Mouse (Mus musculus) neural tube, embryonic 13.5 days (tissue): ENCODE results near the gene Zfp335. TPM values are rescaled to one million over a fixed set of nuclear protein-coding genes. Genes with fewer than 3 reads are reported as not detected.
A peak's percentile ranks its signal among the peaks of the same experiment; 100 is the strongest.
"Not testable (repeated sequence)": the region's sequence is repeated elsewhere in the genome, so short reads cannot be mapped to it uniquely, and the experiment has no call there.

Experiments used
- ATAC-seq: fragments of 200-750 bp; cut with Nextera tagmentation; 2 replicates; pipeline ENCODE4 v1.8.0; 2017; ENCODE audit warnings: low read depth, mild to moderate bottlenecking, moderate TSS enrichment, moderate library complexity
- H3K27ac ChIP-seq: fragments of 300-500 bp; sonication (generic); replicated peaks from 2 replicates; pipeline ENCODE4 v1.5.1; 2015; ENCODE audit warnings: moderate library complexity, mild to moderate bottlenecking, inconsistent platforms
- H3K27me3 ChIP-seq: fragments of 300-500 bp; sonication (generic); 2 replicates; pipeline ENCODE4 v1.6.1; 2015; ENCODE audit warnings: mild to moderate bottlenecking, inconsistent platforms
- H3K36me3 ChIP-seq: fragments of 300-500 bp; sonication (generic); 2 replicates; pipeline ENCODE4 v1.6.1; 2015; ENCODE audit warnings: mild to moderate bottlenecking, inconsistent platforms
- H3K4me1 ChIP-seq: fragments of 300-500 bp; sonication (generic); replicated peaks from 2 replicates; pipeline ENCODE4 v1.6.1; 2015; ENCODE audit warnings: inconsistent platforms
- H3K4me2 ChIP-seq: fragments of 300-500 bp; sonication (generic); 2 replicates; pipeline ENCODE4 v1.6.1; 2015; ENCODE audit warnings: inconsistent platforms, mild to moderate bottlenecking, moderate library complexity
- H3K4me3 ChIP-seq: fragments of 300-500 bp; sonication (generic); 2 replicates; pipeline ENCODE4 v1.5.1; 2015; ENCODE audit warnings: mild to moderate bottlenecking, inconsistent platforms
- H3K9ac ChIP-seq: fragments of 300-500 bp; sonication (generic); 2 replicates; pipeline ENCODE4 v1.6.1; 2015; ENCODE audit warnings: moderate library complexity, mild to moderate bottlenecking, inconsistent platforms
- H3K9me3 ChIP-seq: fragments of 300-500 bp; sonication (generic); 2 replicates; pipeline ENCODE4 v1.6.1; 2016; ENCODE audit warnings: inconsistent platforms
- WGBS: fragments of 180-500 bp; shearing (Covaris S2); methylation state at CpG from one replicate; pipeline ENCODE4 v1.1.7; 2015; 5-methylcytosine and 5-hydroxymethylcytosine counted together
- polyA plus RNA-seq: library from polyadenylated mRNA; unstranded; fragments of >200 nt; fragmentation: Nextera tagmentation; extraction: Ambion mirVana; gene quantifications from 2 replicates; pipeline ENCODE4 v1.2.1, GENCODE M21; 2015

The Zfp335 gene
- polyA plus RNA-seq, 1 experiment from 2014 or later = 13.3 TPM

- Histone ChIP-seq H3K4me3 (no peak overlapping the region), H3K27me3 (peaks cover 51% of the 10 kb centered on the region), H3K9ac (no peak overlapping the region), H3K9me3 (no peaks in the 10 kb centered on the region), H3K36me3 (no peaks in the 10 kb centered on the region), H3K4me2 (no peak overlapping the region), H3K4me1 (peaks cover 37% of the 10 kb centered on the region), H3K27ac (no peak overlapping the region)
- 51% methylated on average over 2 of the region's 2 CpGs for WGBS
- no peak for ATAC-seq
Measured at GRCm38 (mm10) chr2:164859155-164859554, 52.4 kb downstream of the Zfp335 start.

GRCm38 (mm10) chr2:164857842-164858553 lies 53.6 kb downstream of the Zfp335 start:
- Histone ChIP-seq H3K4me3 (peak overlapping the region; percentile 45), H3K36me3 (no peaks in the 10 kb centered on the region), H3K27ac (peak overlapping the region; percentile 49; the same call in 1 of the 2 replicates), H3K4me2 (peak overlapping the region; percentile 85), H3K4me1 (peaks cover 37% of the 10 kb centered on the region), H3K9ac (peak overlapping the region; percentile 64), H3K9me3 (no peaks in the 10 kb centered on the region), H3K27me3 (peaks cover 51% of the 10 kb centered on the region)
- WGBS = 3% methylated on average over 19 of the region's 19 CpGs
- peak; percentile 32 for ATAC-seq

DNA sequence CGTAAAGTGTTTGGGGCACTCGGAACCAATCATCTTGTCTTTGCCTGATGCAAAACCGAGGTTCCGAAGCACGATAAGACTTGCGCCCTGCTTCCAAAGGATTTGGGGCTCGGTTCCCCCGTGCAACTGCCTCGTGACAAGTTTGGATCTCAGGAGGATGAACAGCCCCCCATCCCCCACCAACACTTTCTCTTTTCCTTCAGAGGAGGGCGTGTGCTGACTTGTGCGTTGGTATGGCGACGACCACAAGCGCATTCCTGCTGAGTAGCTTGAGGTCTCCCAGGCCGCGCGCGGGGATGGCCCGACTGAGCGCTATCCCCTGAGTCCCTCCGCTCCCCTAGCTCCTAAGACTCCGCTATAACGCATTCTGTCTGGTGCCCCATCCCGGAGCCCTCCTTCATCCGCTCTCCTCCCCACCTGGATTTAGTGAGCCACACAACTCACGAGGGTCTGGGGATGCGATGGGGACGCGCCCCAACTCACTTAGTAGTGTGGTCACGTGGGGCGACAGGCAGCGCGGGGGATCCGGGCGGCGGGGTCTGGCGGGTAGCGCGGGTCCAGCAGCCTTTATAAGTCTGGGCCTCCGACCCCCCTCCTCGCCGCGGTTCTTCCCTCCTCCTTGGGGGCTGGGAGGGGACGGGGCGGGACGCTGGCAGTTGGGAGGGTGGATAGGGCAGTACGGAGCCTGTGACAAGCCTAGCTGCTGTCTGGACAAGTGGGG lies 54.3 kb downstream of the Zfp335 start, which contains the start of gene Pltp:
Pltp (minus strand) TSS at position 611 of the 721 bp plus-strand sequence.
- Histone ChIP-seq H3K27ac (peak within 1 kb of the TSS; percentile 53), H3K4me1 (peaks cover 35% of the 10 kb centered on the region), H3K9ac (peak within 1 kb of the TSS; percentile 64), H3K27me3 (peaks cover 51% of the 10 kb centered on the region), H3K36me3 (no peaks in the 10 kb centered on the region), H3K4me2 (peak within 1 kb of the TSS; percentile 85), H3K9me3 (no peaks in the 10 kb centered on the region), H3K4me3 (peak within 1 kb of the TSS; percentile 45)
- ATAC-seq = peak; percentile 82
- WGBS = under 1% methylated on average over 47 of the region's 47 CpGs

DNA sequence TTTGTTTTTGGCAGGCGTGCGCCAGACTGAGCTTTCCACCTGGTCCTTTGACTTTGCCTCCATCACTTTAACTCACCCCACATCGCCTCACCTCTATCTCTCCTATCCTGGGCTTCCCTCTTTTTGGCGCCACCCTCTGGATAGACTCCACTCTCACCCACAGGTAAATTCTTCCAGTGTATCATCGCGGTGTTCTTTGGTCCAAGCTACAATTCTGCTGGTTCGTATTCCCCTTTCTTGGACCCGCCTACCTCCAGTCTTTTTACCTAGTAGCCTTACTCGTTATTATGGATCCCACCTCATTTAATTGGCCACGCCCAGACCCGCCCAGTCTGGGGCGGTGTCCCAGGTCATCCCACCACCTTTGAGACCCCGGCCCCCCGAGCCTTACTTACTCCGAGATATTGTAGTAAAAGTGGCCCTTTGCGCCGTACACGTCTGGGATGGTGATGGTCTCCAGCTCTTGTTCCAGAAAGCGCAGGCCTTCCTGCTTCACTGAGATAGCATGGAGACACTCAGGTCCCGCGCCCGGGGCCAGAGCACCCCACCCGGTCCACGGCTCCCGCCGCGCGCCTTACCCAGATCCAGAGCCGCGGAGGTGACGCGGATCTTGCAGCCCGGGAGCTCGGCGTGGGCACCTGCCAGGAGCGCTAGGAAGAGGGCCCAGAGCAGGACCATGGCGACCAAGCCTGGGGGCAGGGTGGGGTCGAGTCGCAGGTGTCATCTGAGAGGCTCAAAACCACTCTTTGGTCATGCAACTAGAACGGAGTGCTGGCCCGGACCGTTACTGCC lies 55.1 kb downstream of the Zfp335 start:
- Histone ChIP-seq H3K27me3 (peaks cover 51% of the 10 kb centered on the region), H3K27ac (peak overlapping the region; percentile 53; the same call in 1 of the 2 replicates), H3K9ac (peak overlapping the region; percentile 64), H3K4me2 (peak overlapping the region; percentile 85), H3K36me3 (no peaks in the 10 kb centered on the region), H3K4me3 (peak overlapping the region; percentile 45), H3K9me3 (no peaks in the 10 kb centered on the region), H3K4me1 (peaks cover 27% of the 10 kb centered on the region)
- peak; percentile 37; the same call in 1 of the 2 replicates for ATAC-seq
- 1% methylated on average over 42 of the region's 42 CpGs for WGBS

DNA sequence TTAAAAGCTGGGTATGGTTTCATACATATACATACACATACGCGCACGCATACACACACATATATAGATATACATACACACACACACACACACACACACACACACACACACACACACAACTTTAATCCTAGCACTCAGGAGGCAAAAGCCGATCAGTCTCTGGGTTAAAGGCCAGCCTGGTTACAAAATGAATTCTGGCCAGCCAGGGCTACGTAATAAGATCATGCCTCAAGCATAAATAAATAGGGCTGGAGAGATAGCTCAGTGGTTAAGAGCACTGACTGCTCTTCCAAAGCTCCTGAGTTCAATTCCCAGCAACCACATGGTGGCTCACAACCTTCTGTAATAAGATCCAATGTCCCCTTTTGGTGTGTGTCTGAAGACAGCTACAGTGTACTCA lies 56.0 kb downstream of the Zfp335 start:
- H3K9me3 ChIP-seq, ATAC-seq, H3K36me3 ChIP-seq, H3K27ac ChIP-seq, H3K9ac ChIP-seq: not testable (repeated sequence)
- Histone ChIP-seq H3K4me1 (peaks cover 27% of the 10 kb centered on the region), H3K4me3 (peak overlapping the region; percentile 45), H3K27me3 (peaks cover 51% of the 10 kb centered on the region), H3K4me2 (peak overlapping the region; percentile 85)
- WGBS = 82% methylated on average over 5 of the region's 5 CpGs

- H3K9ac ChIP-seq = no peak overlapping the region
- no peak overlapping the region for H3K4me2 ChIP-seq
- H3K27ac ChIP-seq = no peak overlapping the region
- WGBS = 89% methylated on average over 8 of the region's 8 CpGs
- ATAC-seq = no peak
- no peaks in the 10 kb centered on the region for H3K9me3 ChIP-seq
- H3K4me1 ChIP-seq = no peaks in the 10 kb centered on the region
- no peak overlapping the region for H3K4me3 ChIP-seq
- H3K27me3 ChIP-seq = peaks cover 5% of the 10 kb centered on the region; the same call in 1 of the 2 replicates
- no peaks in the 10 kb centered on the region for H3K36me3 ChIP-seq
Measured at GRCm38 (mm10) chr2:164850061-164850460, 61.5 kb downstream of the Zfp335 start.

DNA sequence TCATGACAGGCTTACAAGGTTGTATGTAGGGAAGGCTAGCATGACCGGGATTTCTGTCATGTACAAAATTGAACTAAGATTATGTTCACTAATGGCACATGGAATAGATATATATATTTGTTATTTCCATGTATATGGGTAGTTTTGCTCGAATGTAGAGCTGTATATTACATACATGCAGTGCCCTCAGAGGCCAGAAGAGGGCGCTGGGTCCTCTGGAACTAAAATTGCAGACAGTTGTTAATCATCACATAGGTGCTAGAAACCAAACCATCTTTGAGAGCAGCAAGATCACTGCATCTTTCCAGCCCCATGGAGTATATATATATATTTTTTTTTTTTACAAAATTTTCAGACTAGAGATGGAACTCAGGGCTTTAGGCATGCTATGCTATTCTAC lies 65.8 kb downstream of the Zfp335 start:
- H3K4me1 ChIP-seq = no peaks in the 10 kb centered on the region
- WGBS = 59% methylated on average over 3 of the region's 3 CpGs

More for the DNA sequence above, 65.8 kb downstream of the Zfp335 start:
- H3K9ac ChIP-seq = no peak overlapping the region
- no peaks in the 10 kb centered on the region for H3K9me3 ChIP-seq
- no peaks in the 10 kb centered on the region for H3K36me3 ChIP-seq
- no peak overlapping the region for H3K4me3 ChIP-seq
- H3K27me3 ChIP-seq = no peaks in the 10 kb centered on the region
- ATAC-seq = no peak
- H3K27ac ChIP-seq = no peak overlapping the region
- no peak overlapping the region for H3K4me2 ChIP-seq

Other genes starting within 250 kb of the Zfp335 start
- not detected in 2 replicates for gene Wfdc11, start 237.7 kb downstream of the Zfp335 start, polyA plus RNA-seq
- not detected in 2 replicates for gene Wfdc13, start 226.7 kb downstream of the Zfp335 start, polyA plus RNA-seq
- gene Spint4, start 213.3 kb downstream of the Zfp335 start, polyA plus RNA-seq = not detected in 2 replicates
- gene Spint5, start 196.5 kb downstream of the Zfp335 start, polyA plus RNA-seq = not detected in 2 replicates
- gene Wfdc3, start 165.8 kb downstream of the Zfp335 start, polyA plus RNA-seq = 1.0 and 1.2 TPM in 2 replicates
- 67.1 and 71.4 TPM in 2 replicates for gene Dnttip1, start 165.8 kb downstream of the Zfp335 start, polyA plus RNA-seq
- 80.8 and 108 TPM in 2 replicates for gene Ube2c, start 141.9 kb downstream of the Zfp335 start, polyA plus RNA-seq
- gene Tnnc2, start 131.8 kb downstream of the Zfp335 start, polyA plus RNA-seq = 9.3 and 25.7 TPM in 2 replicates
- gene Snx21, start 125.9 kb downstream of the Zfp335 start, polyA plus RNA-seq = 17.1 and 22.9 TPM in 2 replicates
- gene Acot8, start 106.9 kb downstream of the Zfp335 start, polyA plus RNA-seq = 20.3 and 21.5 TPM in 2 replicates
- 14.2 and 16.7 TPM in 2 replicates for gene Zswim3, start 106.7 kb downstream of the Zfp335 start, polyA plus RNA-seq
- 22.3 and 23.7 TPM in 2 replicates for gene Zswim1, start 89.1 kb downstream of the Zfp335 start, polyA plus RNA-seq
- not detected in 2 replicates for gene Spata25, start 83.2 kb downstream of the Zfp335 start, polyA plus RNA-seq
- 97.5 and 109 TPM in 2 replicates for gene Ctsa, start 78.9 kb downstream of the Zfp335 start, polyA plus RNA-seq
- 4.9 and 5.4 TPM in 2 replicates for gene Neurl2, start 78.3 kb downstream of the Zfp335 start, polyA plus RNA-seq
- 126 and 132 TPM in 2 replicates for gene Pltp, start 54.0 kb downstream of the Zfp335 start, polyA plus RNA-seq
- gene Pcif1, start 32.5 kb downstream of the Zfp335 start, polyA plus RNA-seq = 80.8 and 93.1 TPM in 2 replicates
- 16.9 and 17.1 TPM in 2 replicates for gene Mmp9, start 29.0 kb upstream of the Zfp335 start, polyA plus RNA-seq
- gene Slc12a5, start 49.0 kb upstream of the Zfp335 start, polyA plus RNA-seq = 20.8 and 21.3 TPM in 2 replicates
- 97.3 and 111 TPM in 2 replicates for gene Ncoa5, start 123.1 kb upstream of the Zfp335 start, polyA plus RNA-seq
- gene Cd40, start 143.9 kb upstream of the Zfp335 start, polyA plus RNA-seq = 7.2 and 8.3 TPM in 2 replicates
- gene 1700025C18Rik, start 179.0 kb upstream of the Zfp335 start, polyA plus RNA-seq = not detected in 2 replicates